Mouse (Mus musculus) heart, postnatal 4 days (tissue): Measurements from ENCODE around the gene Prrx2. TPM values are rescaled to one million over a fixed set of nuclear protein-coding genes. Genes with fewer than 3 reads are reported as not detected.
A peak's percentile ranks its signal among the peaks of the same experiment; 100 is the strongest.

Source experiments
- DNase-seq: peaks from one replicate; pipeline ENCODE4 v3.0.0; 2021
- total RNA-seq, 2 experiments: library from RNA; stranded (reverse); gene quantifications; 2 replicates each; pipeline ENCODE4 v1.2.3; 2021

Prrx2 gene
- total RNA-seq: 1 to 10 TPM; 8.7 to 9.4 TPM

DNA sequence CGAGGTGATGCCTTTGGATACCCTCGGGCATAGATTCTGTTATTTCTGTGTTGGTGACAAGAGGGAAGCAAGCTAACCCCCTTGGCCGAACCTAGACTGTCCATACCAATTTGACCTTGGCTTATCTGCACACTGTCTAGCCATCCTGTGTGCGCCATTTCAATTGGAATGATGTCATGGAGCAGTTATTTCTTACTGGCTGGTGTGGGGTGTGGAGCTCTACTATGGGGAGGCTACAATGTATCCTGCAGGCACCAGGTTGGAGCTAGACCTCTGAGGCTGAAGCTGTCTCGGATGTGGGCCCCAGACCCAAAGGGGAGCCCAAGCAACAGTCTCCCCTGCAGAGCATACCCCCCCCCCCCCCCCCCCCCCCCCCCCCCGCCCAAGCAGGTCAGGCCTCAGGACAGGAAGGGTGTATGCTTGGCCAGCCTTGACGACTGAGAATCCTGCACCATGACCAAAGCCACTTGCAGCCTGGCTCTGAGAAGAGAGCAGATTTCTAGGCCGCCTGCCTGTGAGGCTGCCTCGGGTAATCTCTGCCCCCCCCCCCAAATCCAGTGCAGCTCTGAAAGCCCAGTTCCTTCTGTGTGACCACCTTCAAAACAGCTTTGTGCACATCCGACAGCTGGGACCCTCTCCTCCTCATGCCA is at the start of gene Prrx2:
Prrx2 (plus strand) TSS at position 600 of the 650 bp plus-strand sequence.
- no peak for DNase-seq

DNA sequence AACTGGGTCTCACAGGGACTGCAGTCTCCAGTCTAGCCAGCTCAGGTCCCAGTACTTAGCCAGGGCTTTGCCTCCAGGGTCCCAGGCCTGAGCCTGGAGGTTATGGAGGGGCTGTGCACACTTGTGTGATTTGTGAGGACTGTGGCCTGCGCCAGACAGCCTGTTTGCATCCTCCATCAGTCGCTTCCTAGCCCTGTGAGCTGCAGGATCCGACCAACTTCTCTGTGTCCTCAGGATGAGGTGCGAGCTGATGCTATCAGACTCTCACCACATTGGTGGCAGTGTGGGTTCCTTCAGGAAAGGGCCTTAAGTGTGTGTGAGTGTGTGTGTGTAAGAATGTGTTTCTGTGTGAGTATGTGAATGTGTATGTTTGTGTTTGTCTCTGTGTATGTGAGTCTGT is 47.3 kb upstream of the Prrx2 start:
- DNase-seq: no peak

DNA sequence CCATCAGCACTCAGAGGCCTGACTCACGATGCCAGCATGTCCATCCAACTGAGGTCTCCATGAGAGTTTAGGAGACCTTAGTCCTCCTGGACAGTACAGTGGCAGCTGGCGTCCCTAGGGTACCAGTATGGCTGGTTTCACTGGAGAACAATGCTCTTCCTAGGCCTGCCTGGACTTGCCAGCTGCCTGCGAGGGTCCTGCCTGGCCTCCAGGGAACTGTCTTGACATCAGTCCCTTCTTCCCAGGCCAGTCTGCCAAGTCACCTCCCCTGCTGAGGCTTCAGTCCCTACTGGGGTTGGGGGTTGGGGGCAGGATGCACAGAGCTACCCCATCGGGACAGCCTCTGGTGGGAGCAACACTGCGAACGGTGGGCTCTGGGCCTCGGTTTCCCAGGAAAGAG is 42.7 kb upstream of the Prrx2 start:
- DNase-seq: no peak

DNA sequence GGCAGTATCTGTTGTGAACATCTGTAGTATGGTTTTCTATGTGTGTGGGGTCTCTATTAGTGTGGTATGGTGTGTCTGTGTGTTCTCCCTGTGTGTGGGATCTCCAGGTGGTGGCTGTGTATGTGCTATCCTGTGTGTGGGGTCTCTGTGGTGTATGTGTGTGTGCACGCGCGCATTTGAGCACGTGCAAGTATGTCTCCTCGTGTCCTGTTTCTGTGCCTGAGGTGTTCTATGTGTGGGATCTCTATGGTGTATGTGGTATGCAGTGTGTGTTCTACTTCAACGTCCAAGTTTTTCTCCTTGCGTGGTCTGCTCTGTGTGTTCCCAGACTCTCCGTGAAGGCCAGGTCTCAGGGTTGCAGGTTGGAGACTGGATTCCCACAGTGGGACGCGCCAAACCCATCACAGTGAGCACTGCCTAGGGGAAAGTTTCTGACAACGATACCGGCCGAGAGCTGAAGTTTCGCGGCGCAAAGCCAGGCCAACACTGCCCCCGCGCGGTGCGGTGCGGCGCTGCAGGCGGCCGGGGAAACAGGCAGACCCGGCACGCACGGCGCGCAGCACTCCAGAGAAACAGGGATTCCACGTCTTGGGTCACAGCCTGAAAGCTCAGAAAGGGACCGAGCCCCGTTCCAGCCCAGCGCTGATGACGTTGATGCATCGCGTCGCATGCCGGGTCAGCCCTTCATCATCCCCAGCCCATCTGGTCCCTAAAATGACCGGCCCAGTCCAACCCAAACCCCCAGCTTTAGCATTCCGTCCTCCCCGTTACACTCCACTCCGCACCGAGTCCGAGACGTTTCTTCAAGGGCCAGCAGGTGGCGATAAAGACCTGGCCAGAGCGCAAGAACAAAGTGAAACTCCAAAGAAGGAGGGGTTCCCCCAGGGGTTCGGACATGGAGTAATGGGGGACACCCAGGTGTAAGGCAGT is 40.3 kb upstream of the Prrx2 start:
- DNase-seq: peak; percentile 99

DNA sequence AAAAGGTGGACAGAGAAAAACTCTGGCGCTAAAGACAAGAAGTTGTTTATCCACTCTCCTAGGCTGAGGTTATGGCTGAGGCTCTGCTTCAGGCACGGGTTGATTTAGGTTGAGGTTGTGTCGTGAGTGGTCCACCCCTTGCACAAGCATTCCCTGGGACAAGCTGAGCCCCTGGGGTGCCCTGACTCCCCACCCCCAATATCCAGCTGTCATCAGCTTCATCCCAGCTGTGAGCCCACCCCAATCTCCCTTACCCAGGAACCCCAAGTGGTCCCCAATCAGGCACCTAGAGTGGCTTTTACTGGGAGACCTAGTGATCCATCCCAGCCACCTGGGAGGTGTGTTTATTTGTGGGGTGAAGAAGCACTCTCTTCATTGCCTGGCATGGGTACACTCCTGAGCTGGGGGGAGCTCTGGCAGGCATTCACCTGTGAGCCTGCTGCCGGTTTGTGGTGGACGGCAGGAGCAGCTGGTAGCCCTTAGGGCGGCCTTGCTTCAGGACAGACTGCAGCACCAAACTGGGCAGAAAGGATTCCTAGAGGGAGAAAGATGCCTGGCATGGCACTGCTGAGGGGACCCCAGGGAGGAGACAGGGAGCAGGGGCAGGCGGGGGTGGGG is 39.4 kb upstream of the Prrx2 start:
- no peak for DNase-seq

DNA sequence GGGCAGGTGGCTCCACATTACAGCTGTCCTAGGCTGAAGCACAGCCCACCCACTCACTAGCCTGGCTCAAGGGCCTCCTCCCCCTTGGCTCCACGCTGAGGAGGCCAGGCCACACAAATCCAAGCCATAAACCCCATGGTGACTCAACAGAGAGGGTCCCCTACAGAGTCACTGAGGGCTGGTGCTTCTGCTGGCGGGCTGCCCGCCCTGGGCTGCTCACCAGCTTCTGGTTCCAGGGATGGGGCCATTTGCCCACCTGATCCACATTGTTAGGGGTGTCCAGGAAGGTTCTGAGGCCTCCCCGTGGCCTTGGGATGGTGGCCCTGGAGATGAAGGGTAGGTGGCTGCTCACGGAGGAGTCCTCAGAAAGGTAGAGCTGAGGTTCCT is 38.9 kb upstream of the Prrx2 start:
- DNase-seq: peak; percentile 27

DNA sequence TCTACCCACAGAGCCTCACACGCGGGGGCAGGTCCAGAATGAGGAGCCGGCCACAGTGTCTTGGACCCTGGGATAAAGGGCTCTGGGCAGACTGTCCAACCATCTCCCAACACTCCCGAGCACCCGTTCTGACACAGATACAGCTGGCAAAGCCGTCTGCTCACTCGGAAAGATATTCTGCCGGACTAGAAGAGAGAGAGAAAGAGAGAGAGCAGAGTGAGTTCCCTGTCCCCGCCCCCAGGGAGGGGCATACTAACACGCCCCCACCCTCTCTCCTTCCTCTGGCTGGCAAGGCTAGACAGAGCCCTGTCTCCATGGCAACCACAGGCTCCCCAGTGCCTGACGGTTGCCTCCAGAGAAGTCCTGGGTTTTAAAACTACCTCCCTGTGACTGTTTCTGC is 38.4 kb upstream of the Prrx2 start:
- peak; percentile 73 for DNase-seq

DNA sequence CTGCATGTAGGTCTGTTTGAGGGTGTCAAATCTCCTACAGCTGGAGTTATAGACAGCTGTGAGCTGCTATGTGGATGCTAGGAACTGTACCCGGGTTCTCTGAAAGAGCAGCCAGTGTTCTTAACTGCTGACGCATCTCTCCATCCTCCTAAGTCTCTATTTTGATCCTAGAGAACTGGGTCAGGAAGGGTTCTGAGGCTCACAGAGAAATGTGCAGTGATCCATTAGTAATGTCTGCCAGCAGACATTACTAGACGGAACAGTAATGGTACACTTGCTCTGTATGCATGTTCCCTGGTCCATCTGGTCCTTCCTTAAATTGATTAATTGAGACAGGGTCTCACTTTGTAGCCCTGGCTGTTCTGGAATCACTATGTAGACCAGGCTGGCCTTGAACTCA is 35.3 kb upstream of the Prrx2 start:
- DNase-seq: no peak

DNA sequence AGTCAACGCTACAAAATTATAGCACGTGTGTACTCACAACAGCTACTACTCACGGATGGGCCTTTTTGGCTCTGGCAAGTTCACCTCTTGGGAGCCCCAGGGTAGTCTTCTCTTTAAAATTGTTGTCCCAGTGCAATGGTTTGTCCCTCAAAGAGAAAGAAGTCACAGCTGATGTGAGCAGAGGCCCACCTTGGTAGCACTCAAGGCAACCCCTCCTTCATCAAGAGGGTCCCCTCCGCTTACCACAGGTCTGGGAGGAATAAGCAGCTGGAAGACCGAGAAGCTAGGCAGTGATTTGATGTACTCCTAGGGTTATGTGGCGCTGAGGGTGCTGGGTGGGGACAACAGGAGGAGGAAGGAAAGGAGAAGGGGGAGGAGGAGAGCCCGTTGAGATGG is 34.1 kb upstream of the Prrx2 start:
- no peak for DNase-seq

DNA sequence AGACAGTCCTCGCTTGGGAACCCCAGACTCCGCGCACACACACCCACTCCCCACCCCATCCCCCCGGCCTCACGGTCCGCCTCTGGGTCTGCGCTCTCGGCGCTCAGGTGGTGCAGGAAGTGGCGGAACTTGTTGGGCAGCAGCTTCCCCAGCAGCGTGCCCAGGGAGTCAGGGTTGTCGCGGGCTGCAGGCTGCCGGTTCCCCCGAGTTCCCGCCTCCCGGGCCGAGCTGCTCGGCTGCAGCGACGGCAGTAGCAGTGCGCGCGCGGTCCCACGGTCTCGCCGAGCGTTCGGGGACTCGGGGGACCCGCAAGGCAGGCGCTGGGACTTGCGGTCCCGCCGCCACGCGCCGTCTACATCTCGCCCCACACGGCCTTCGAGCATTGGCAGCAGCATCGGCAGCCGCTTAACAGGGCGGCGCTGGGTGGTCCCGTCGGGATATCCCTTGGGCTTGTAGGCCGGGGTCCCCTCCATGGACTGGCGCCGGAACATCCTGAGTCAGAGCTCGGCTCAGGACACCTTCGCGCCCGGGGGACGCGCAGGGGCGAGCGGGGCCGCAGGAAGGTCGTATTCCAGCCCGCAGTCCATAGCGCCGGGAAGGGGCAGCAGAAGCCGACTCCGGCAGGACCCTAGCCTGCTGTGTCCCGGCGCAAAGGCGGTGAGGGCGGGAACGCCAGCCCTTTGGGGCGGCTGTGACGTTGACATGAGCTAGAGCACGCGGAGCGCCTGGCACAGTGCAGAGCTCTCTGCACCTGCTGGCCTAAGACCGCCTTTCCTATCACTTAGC is 33.5 kb upstream of the Prrx2 start:
- peak; percentile 57 for DNase-seq

DNA sequence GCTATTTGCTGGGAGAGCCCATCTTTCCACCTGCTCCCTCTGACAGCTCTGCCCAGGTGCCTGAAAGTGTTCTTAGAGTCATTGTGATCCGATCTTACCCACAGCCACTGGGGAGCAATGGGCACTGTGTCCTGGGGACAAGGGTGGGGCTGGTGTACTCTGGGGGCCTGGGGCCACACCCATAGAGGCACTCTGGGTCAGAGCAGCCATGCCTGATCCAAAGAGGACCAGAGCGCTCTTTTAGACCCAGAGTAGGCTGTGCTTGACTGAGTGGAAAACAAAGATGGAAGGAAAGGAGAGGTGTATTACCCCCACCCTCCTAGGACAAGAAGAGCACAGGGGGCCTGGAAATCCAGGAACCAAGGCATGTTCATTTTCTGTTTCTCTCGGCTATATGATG is 31.2 kb upstream of the Prrx2 start, which contains the start of gene 1700001O22Rik:
1700001O22Rik (minus strand) TSS at position 58 of the 400 bp plus-strand sequence.
- no peak for DNase-seq

DNA sequence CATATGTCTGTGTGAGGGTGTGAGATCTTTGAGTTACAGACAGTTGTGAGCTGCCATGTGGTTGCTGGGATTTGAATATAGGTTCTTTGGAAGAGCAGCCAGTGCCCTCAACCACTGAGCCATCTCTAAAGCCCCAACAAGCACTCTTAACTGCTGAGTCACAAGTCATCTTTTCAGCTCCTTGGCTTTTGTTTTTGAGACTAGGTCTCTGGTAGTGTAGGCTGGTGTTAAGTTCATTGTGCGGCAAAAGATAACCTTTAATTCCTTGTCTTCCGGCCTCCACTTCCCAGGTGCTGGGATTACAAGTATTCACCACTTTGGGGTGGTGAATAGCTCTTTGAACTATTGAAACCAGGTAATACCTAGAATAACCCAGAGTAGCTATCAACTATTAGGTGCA is 28.8 kb upstream of the Prrx2 start:
- no peak for DNase-seq

DNA sequence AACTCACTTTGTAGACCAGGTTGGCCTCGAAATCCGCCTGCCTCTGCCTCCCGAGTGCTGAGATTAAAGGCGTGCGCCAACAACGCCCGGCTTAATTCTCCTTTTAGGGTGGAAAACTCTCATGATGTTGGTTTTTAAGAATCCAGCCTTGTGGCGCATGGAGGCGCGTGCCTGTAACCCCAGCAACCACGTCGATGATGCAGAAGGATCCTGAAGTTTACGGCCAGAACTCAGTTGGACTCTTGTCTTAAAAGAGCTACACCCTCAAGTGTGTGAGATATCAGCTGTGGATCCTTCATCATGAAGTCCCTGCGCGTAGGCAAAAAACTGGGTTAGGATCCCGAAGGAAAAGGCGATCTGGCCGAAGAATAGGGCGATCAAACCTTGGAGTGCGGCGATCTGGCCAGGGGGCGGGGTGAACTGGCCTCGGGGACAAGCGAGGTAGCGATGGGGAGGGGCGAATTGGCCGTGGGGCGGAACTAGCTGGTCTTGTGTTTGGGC is 27.6 kb upstream of the Prrx2 start:
- DNase-seq: no peak

DNA sequence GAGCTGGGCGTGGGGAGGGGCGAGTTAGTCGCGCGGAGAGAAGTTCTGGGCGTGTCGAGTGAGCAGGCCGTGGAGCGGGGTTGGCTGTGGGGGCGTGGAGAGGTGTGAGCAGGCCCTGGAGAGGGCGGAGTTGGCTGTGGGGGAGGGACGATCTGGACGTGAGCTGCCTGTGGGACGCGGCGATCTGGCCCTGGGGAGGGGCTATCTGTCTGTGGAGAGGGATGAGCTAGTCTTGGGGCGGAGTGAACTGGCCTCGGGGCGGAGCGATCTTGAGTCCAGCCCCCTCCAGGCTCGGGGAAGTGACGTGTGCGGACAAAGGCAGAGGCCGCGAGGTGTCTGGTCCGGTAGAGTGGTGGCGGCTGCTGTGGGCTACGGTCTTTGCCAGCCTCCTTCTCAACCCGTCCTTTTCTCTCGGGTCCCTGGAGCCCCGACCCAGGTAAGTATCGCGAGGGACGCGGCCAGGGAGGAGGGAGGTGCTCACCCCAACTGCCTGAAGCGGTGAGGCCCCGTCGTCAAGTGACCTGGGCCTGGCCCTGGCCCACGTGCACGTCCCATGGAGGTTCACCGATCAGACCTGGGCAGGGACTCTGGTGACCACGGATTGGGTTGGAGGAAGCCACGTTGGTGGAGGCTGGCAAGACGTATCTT is 27.0 kb upstream of the Prrx2 start, which contains the start of gene Ntmt1:
Ntmt1 (plus strand) TSS at position 179 of the 648 bp plus-strand sequence.
- peak; percentile 100 for DNase-seq

DNA sequence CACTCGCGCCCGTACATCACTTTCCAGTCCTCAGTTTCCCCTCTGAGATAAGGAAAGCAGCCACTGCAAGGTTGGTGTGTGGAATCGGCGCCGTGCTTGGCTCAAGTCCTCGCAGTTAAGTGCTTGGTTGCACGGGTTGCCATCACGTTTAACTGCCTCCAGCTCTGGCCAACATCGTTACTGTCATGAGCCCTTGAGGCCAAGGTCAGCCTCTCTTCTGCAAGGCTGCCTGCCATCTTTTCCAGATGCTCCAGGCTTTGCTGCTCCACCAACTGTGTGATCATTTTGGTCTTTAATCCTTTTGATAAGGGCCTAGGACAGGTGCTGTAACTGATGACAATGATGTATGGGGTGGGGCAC is 26.5 kb upstream of the Prrx2 start:
- DNase-seq: no peak

DNA sequence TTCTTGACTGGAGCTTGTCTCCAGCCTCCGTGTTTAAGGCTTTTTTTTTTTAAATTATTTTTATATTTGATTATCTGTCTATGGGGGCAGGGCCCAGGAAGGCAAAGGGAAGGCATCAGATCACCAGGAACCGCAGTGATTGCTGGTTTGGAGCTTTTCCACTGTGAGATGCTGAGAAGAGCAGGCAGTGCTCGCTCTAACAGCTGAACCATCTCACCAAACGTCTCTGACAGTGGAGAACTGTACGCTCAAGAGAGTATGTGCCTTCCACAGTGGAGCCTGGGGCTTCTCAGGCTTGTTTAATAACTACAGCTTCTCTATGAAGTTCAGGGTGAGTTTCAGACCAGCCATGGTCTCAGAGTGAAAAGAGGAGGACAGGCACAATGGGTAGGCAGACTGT is 25.3 kb upstream of the Prrx2 start:
- no peak for DNase-seq

DNA sequence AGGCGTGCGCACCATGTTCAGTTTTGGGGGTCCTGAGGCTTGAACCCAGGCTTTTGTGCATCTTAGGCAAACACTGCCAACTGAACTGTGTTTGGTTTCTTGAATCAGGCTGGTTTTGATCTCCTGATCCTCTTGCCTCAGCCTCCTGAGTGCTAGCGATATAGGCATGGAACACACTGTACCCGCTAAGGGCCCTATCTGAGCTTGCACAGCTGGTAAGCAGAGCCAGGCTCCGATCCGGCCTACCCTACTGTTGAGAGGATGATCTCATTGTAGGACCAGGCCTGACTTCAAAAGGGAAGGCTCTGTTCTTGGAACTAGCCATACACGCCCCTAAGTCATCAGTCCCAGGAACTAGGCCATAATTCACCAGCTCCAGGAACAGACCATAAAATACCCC is 24.2 kb upstream of the Prrx2 start:
- DNase-seq: no peak

DNA sequence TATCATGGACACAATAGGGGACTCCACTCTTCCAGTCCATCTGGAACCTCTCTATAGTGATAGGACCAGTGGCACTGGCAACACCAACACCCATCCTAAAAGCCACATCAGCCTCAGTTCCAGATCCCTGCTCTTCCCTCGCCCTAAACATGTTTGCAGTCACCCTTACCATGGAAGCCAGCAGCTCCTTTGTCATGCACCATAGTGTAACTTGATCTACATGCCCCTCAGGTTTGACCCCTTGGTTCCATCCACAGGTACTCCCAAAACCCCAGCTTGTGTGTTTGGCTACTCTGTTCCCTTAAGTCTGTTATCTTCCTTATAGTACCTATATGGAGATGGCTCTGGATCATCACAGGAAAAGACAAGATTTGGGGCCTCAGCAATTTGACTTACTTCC is 18.4 kb upstream of the Prrx2 start:
- DNase-seq: no peak

DNA sequence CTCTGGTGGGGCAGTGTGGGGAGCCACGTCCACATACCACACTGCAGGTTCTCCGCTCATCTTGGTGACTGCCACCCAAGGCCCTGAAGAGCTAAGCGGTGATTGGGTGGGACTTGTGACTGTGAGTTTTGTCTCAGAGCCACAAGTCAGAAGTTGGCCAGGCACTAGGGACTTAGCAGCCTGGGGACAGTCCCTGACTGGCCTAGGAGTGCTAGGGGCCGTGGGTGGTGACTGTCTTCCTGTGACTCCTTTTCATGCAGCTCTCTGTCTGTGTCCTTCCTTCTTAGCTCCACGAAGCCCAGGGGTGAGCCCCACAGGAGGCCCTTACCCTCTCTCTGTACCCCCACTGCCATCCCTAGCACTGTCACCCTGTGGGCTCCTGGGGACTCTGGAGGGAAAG is 14.9 kb upstream of the Prrx2 start:
- no peak for DNase-seq

DNA sequence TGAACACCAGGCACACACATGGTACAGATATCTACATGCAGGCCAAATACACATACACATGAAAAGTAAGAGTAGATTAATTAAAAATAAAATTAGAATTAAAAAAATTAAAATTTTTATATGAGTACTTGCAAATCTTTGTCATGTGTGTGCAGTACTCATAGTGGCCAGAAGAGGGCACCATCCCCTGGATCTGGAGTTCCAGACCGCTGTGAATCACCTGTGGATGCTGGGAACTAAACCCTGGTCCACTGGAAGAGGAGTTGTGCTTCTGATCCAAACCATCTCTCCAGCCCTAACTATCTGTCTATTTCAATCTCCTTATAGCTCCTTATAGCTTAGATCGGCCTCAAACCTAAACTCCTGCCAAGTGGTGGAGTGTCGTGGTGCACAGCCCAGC is 13.7 kb upstream of the Prrx2 start:
- no peak for DNase-seq

DNA sequence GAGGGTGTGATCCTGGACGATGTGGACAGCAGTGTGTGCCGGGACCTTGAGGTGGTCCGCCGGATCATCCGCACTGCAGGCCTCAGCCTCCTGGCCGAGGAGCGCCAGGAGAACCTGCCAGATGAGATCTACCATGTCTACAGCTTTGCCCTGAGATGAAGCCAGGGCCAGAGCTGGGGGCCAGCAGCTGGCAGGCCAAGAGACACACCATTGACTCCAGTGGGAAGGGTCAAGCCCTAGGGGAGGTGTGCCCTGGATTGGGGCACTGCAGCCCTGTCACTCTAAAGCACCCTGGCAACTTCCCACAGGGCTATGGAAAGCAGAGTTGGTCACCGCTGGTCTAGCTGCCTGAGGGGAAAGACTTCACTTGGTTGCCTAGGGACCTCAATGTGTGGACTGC is 12.3 kb upstream of the Prrx2 start:
- no peak for DNase-seq
